Mouse (Mus musculus) spleen, adult 2 months (tissue): ENCODE results near the gene Ttc9b.

Experiments used
- CTCF ChIP-seq: fragments of 200-500 bp; IDR thresholded peaks from 2 replicates; pipeline ENCODE4 v1.5.1; 2011; ENCODE audit warnings: mild to moderate bottlenecking, inconsistent platforms; ENCODE audit not compliant: insufficient read depth, insufficient read length, insufficient replicate concordance; ENCODE audit errors: extremely low read depth
- POLR2A ChIP-seq: fragments of 200-500 bp; IDR thresholded peaks from 2 replicates; pipeline ENCODE4 v1.6.1; 2011; ENCODE audit warnings: low read depth, low read length, inconsistent platforms

GRCm38 (mm10) chr7:27657824-27658395 lies 4.2 kb downstream of the Ttc9b start:
- TF ChIP-seq CTCF (no peak), POLR2A (no peak)
